Mouse (Mus musculus) forebrain, postnatal 0 days (tissue): ENCODE measurements around the gene Samd1. TPM values are rescaled to one million over a fixed set of nuclear protein-coding genes. Genes with fewer than 3 reads are reported as not detected.
"Not testable (repeated sequence)": the region's sequence is repeated elsewhere in the genome, so short reads cannot be mapped to it uniquely, and the experiment has no call there.

Experiments used
- ATAC-seq: fragments of 200-750 bp; cut with Nextera tagmentation; 2 replicates; pipeline ENCODE4 v1.8.0; 2017; ENCODE audit warnings: mild to moderate bottlenecking, moderate library complexity
- DNase-seq: peaks from one replicate; pipeline ENCODE4 v3.0.0-alpha.2; 2015
- H3K27ac ChIP-seq: fragments of 300-500 bp; sonication (generic); 2 replicates; pipeline ENCODE4 v1.5.1; 2014; ENCODE audit warnings: low read depth, mild to moderate bottlenecking, antibody characterized with exemption, low read length, moderate library complexity, mixed read lengths
- H3K27me3 ChIP-seq: fragments of 300-500 bp; sonication (generic); 2 replicates; pipeline ENCODE4 v1.6.1; 2014; ENCODE audit warnings: mild to moderate bottlenecking, low read length, mixed read lengths; ENCODE audit not compliant: insufficient read depth
- H3K36me3 ChIP-seq: fragments of 300-500 bp; sonication (generic); 2 replicates; pipeline ENCODE4 v1.6.1; 2014; ENCODE audit warnings: mild to moderate bottlenecking, moderate library complexity; ENCODE audit not compliant: insufficient read depth
- H3K4me1 ChIP-seq: fragments of 300-500 bp; sonication (generic); 2 replicates; pipeline ENCODE4 v1.6.1; 2014; ENCODE audit warnings: antibody characterized with exemption; ENCODE audit not compliant: insufficient read depth
- H3K4me2 ChIP-seq: fragments of 300-500 bp; sonication (generic); 2 replicates; pipeline ENCODE4 v1.6.1; 2014; ENCODE audit warnings: low read depth, mild to moderate bottlenecking, moderate library complexity
- H3K4me3 ChIP-seq: fragments of 300-500 bp; sonication (generic); 2 replicates; pipeline ENCODE4 v1.5.1; 2014; ENCODE audit warnings: low read depth, low read length, mixed read lengths
- H3K9ac ChIP-seq: fragments of 300-500 bp; sonication (generic); 2 replicates; pipeline ENCODE4 v1.6.1; 2014; ENCODE audit warnings: mild to moderate bottlenecking
- H3K9me3 ChIP-seq: fragments of 300-500 bp; sonication (generic); 2 replicates; pipeline ENCODE4 v1.6.1; 2016; ENCODE audit warnings: low read length
- CTCF ChIP-seq: sonication (generic); IDR thresholded peaks from 2 replicates; pipeline ENCODE4 v1.5.1; 2016; ENCODE audit warnings: antibody characterized with exemption, control low read depth, low read depth
- WGBS: fragments of 180-500 bp; shearing (Covaris S2); extraction: QIAGEN DNeasy Blood & Tissue Kit; methylation state at CpG from one replicate; pipeline ENCODE4 v1.1.7; 2014; 5-methylcytosine and 5-hydroxymethylcytosine counted together
- polyA plus RNA-seq: library from polyadenylated mRNA; unstranded; fragments of >200 nt; fragmentation: Nextera tagmentation; extraction: Ambion mirVana; gene quantifications from 2 replicates; pipeline ENCODE4 v1.2.1, GENCODE M21; 2015
- total RNA-seq: library from RNA; depleted of rRNA; stranded (reverse); fragments of >200 nt; gene quantifications from 2 replicates; pipeline ENCODE4 v1.2.3, GENCODE M21; 2014

Gene Samd1
- total and polyA plus RNA-seq, 2 experiments from 2014 or later = 6.7 to 116 TPM

- H3K36me3 ChIP-seq = peaks cover 66% of the 10 kb centered on the region
- DNase-seq (no peak), ATAC-seq (no peak)
- H3K27ac ChIP-seq = no peak overlapping the region
- H3K27me3 ChIP-seq = no peaks in the 10 kb centered on the region
- 92% methylated on average over 4 of the region's 4 CpGs for WGBS
- H3K9ac ChIP-seq = no peak overlapping the region
- no peak for TF ChIP-seq CTCF
- no peak overlapping the region for H3K4me3 ChIP-seq
- H3K4me1 ChIP-seq = 0 out of 2 replicates have a peak, but pooled peaks cover 5% of the 10 kb centered on the region
- H3K9me3 ChIP-seq = no peaks in the 10 kb centered on the region
- no peak overlapping the region for H3K4me2 ChIP-seq
Observed at GRCm38 (mm10) chr8:83982449-83982848, 15.0 kb upstream of the Samd1 start.

GRCm38 (mm10) chr8:83983222-83983621 is 14.2 kb upstream of the Samd1 start:
- H3K4me2 ChIP-seq, H3K27me3 ChIP-seq, H3K27ac ChIP-seq, H3K9me3 ChIP-seq, DNase-seq, H3K9ac ChIP-seq, H3K4me1 ChIP-seq, ATAC-seq, H3K4me3 ChIP-seq: not testable (repeated sequence)
- 99% methylated on average over 2 of the region's 2 CpGs for WGBS
- H3K36me3 ChIP-seq = peaks cover 73% of the 10 kb centered on the region
- peak; percentile 45 for TF ChIP-seq CTCF

- TF ChIP-seq CTCF = no peak
- Histone ChIP-seq H3K9me3 (no peaks in the 10 kb centered on the region), H3K4me1 (no peaks in the 10 kb centered on the region), H3K4me2 (no peak overlapping the region), H3K4me3 (no peak overlapping the region), H3K27ac (no peak overlapping the region), H3K36me3 (peaks cover 84% of the 10 kb centered on the region), H3K9ac (no peak overlapping the region), H3K27me3 (no peaks in the 10 kb centered on the region)
- ATAC-seq (no peak), DNase-seq (no peak)
- WGBS = 93% methylated on average over 7 of the region's 7 CpGs
Observed at GRCm38 (mm10) chr8:83989243-83989642, 8.2 kb upstream of the Samd1 start.

GRCm38 (mm10) chr8:83990170-83990569 is 7.3 kb upstream of the Samd1 start:
- Histone ChIP-seq H3K27me3 (no peaks in the 10 kb centered on the region), H3K9ac (no peak overlapping the region), H3K4me1 (no peaks in the 10 kb centered on the region), H3K4me2 (no peak overlapping the region), H3K36me3 (peaks cover 82% of the 10 kb centered on the region), H3K4me3 (no peak overlapping the region), H3K9me3 (no peaks in the 10 kb centered on the region), H3K27ac (no peak overlapping the region)
- DNase-seq = no peak
- WGBS = 94% methylated on average over 14 of the region's 14 CpGs
- no peak for ATAC-seq
- no peak for TF ChIP-seq CTCF

GRCm38 (mm10) chr8:83992488-83992887 is 5.0 kb upstream of the Samd1 start:
- H3K4me3 ChIP-seq = no peak overlapping the region
- TF ChIP-seq CTCF = no peak
- no peaks in the 10 kb centered on the region for H3K4me1 ChIP-seq
- DNase-seq (no peak), ATAC-seq (no peak)
- WGBS = 93% methylated on average over 2 of the region's 2 CpGs
- no peak overlapping the region for H3K4me2 ChIP-seq
- no peak overlapping the region for H3K27ac ChIP-seq
- peaks cover 59% of the 10 kb centered on the region for H3K36me3 ChIP-seq
- no peaks in the 10 kb centered on the region for H3K27me3 ChIP-seq
- no peaks in the 10 kb centered on the region for H3K9me3 ChIP-seq
- no peak overlapping the region for H3K9ac ChIP-seq

- Histone ChIP-seq H3K4me3 (no peak overlapping the region), H3K4me2 (no peak overlapping the region), H3K27me3 (no peaks in the 10 kb centered on the region), H3K9me3 (no peaks in the 10 kb centered on the region), H3K4me1 (peaks cover 4% of the 10 kb centered on the region), H3K9ac (no peak overlapping the region), H3K27ac (no peak overlapping the region), H3K36me3 (peaks cover 44% of the 10 kb centered on the region)
- no peak for DNase-seq
- no peak for TF ChIP-seq CTCF
- WGBS = 87% methylated on average over 3 of the region's 3 CpGs
- ATAC-seq = no peak
Observed at GRCm38 (mm10) chr8:83994030-83994429, 3.4 kb upstream of the Samd1 start.

- H3K36me3 ChIP-seq = peaks cover 40% of the 10 kb centered on the region
- no peaks in the 10 kb centered on the region for H3K27me3 ChIP-seq
- no peak for ATAC-seq
- 16% methylated on average over 12 of the region's 12 CpGs for WGBS
- no peak for DNase-seq
- peak overlapping the region; percentile 83; the same call in 1 of the 2 replicates for H3K9ac ChIP-seq
- no peak for TF ChIP-seq CTCF
- H3K27ac ChIP-seq = no peak overlapping the region
- H3K9me3 ChIP-seq = no peaks in the 10 kb centered on the region
- peaks cover 9% of the 10 kb centered on the region for H3K4me1 ChIP-seq
- no peak overlapping the region for H3K4me2 ChIP-seq
- peak overlapping the region; percentile 76; the same call in 1 of the 2 replicates for H3K4me3 ChIP-seq
Observed at GRCm38 (mm10) chr8:83995973-83996372, 1.5 kb upstream of the Samd1 start.
